Mouse (Mus musculus): ENCODE measurements around the gene Dnal4.
"Not testable (repeated sequence)": the region's sequence is repeated elsewhere in the genome, so short reads cannot be mapped to it uniquely, and the experiment has no call there.

The Dnal4 gene

GRCm38 (mm10) chr15:79777749-79778148 is at the start of gene Dnal4:
Gene Dnal4, minus strand, starts transcription at chr15:79777849.
- DNase-seq, result no peak

GRCm38 (mm10) chr15:79827061-79827777 is 49.6 kb upstream of the Dnal4 start:
- no peak for DNase-seq

GRCm38 (mm10) chr15:79826221-79826935 is 48.7 kb upstream of the Dnal4 start:
- no peak for DNase-seq

GRCm38 (mm10) chr15:79825146-79825825 is 47.6 kb upstream of the Dnal4 start:
- peak; percentile 50 for DNase-seq

GRCm38 (mm10) chr15:79823588-79824280 is 46.1 kb upstream of the Dnal4 start:
- peak; percentile 85 for DNase-seq

GRCm38 (mm10) chr15:79822265-79823199 is 44.9 kb upstream of the Dnal4 start:
- DNase-seq, result no peak

GRCm38 (mm10) chr15:79818325-79818724 is 40.7 kb upstream of the Dnal4 start:
- DNase-seq, result no peak

GRCm38 (mm10) chr15:79813666-79814258 is 36.1 kb upstream of the Dnal4 start:
- no peak for DNase-seq

GRCm38 (mm10) chr15:79812840-79813239 is 35.2 kb upstream of the Dnal4 start:
- not testable (repeated sequence) for DNase-seq

- no peak for DNase-seq
Measured at GRCm38 (mm10) chr15:79810997-79811396, 33.3 kb upstream of the Dnal4 start.

- no peak for DNase-seq
Measured at GRCm38 (mm10) chr15:79810061-79810460, 32.4 kb upstream of the Dnal4 start.

GRCm38 (mm10) chr15:79808658-79809057 is 31.0 kb upstream of the Dnal4 start:
- DNase-seq, result no peak

- DNase-seq, result peak; percentile 68
Measured at GRCm38 (mm10) chr15:79808114-79808513, 30.5 kb upstream of the Dnal4 start.

- no peak for DNase-seq
Measured at GRCm38 (mm10) chr15:79807050-79807449, 29.4 kb upstream of the Dnal4 start.

GRCm38 (mm10) chr15:79805246-79805645 is 27.6 kb upstream of the Dnal4 start:
- no peak for DNase-seq

GRCm38 (mm10) chr15:79804352-79805071 is 26.9 kb upstream of the Dnal4 start, which contains the start of gene Nptxr:
Gene Nptxr, minus strand, starts transcription at chr15:79804766.
- peak; percentile 53 for DNase-seq

GRCm38 (mm10) chr15:79803533-79804351 is 26.1 kb upstream of the Dnal4 start:
- no peak for DNase-seq

- DNase-seq, result no peak
Measured at GRCm38 (mm10) chr15:79802304-79802703, 24.7 kb upstream of the Dnal4 start.

- no peak for DNase-seq
Measured at GRCm38 (mm10) chr15:79801646-79802045, 24.0 kb upstream of the Dnal4 start.

GRCm38 (mm10) chr15:79800701-79801100 is 23.1 kb upstream of the Dnal4 start:
- no peak for DNase-seq
